Mouse (Mus musculus): ENCODE data around the gene Cenpb.

DNA sequence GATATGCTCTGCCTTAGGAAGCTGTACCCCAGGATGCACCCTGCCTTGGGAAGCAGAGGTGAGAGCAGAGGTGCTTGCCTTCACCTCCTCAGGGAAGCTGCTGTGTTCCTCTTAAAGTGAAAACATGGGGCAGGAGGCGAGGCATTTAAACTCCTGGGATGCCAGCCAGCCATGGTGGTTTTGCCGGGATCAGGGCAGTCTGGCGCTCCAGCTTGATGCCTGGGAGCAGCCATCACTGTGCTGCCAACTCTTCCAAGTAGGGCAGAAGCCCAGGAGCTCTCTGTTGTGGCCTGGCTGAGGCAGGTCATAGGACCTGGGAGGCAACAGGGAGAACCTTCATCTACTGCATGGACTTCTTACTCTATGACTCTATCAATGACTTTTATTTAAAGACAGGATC is 21.4 kb upstream of the Cenpb start:
- TF ChIP-seq CTCF (IDR thresholded peaks at IDR 0.05; ENCODE audit: low read depth, low read length) (no peak), POLR2A (IDR thresholded peaks at IDR 0.05; ENCODE audit: extremely low read depth, insufficient read depth, low read length) (no peak)
